Mouse (Mus musculus): ENCODE results near the gene Slc25a20. TPM values are rescaled to one million over a fixed set of nuclear protein-coding genes. Genes with fewer than 3 reads are reported as not detected.

The Slc25a20 gene
- polyA plus RNA-seq, 1 experiment from 2014 or later, result 57.1 TPM

Small RNAs within 50 kb of the gene (microRNA-seq; reads per million reads assigned to microRNA genes)
- gene Gm26298, result not detected

Other genes with a start within 250 kb of the Slc25a20 start
- gene Ccdc36, start 233.6 kb upstream of the Slc25a20 start, polyA plus RNA-seq (2016; fragmentation: Nextera tagmentation; extraction: Ambion mirVana), result 1.0 and 1.5 TPM in 2 replicates
- not detected in 2 replicates for gene BC048562, start 225.6 kb upstream of the Slc25a20 start, polyA plus RNA-seq (2016; fragmentation: Nextera tagmentation; extraction: Ambion mirVana)
- 39.1 and 39.2 TPM in 2 replicates for gene Ccdc71, start 201.6 kb upstream of the Slc25a20 start, polyA plus RNA-seq (2016; fragmentation: Nextera tagmentation; extraction: Ambion mirVana)
- gene Klhdc8b, start 200.5 kb upstream of the Slc25a20 start, polyA plus RNA-seq (2016; fragmentation: Nextera tagmentation; extraction: Ambion mirVana), result 96.5 and 99.1 TPM in 2 replicates
- gene Lamb2, start 182.4 kb upstream of the Slc25a20 start, polyA plus RNA-seq (2016; fragmentation: Nextera tagmentation; extraction: Ambion mirVana), result 67.2 and 68.6 TPM in 2 replicates
- gene Usp19, start 171.5 kb upstream of the Slc25a20 start, polyA plus RNA-seq (2016; fragmentation: Nextera tagmentation; extraction: Ambion mirVana), result 78.0 and 84.2 TPM in 2 replicates
- 70.1 and 73.1 TPM in 2 replicates for gene Qars, start 154.4 kb upstream of the Slc25a20 start, polyA plus RNA-seq (2016; fragmentation: Nextera tagmentation; extraction: Ambion mirVana)
- 108 and 115 TPM in 2 replicates for gene Qrich1, start 145.3 kb upstream of the Slc25a20 start, polyA plus RNA-seq (2016; fragmentation: Nextera tagmentation; extraction: Ambion mirVana)
- 105 and 115 TPM in 2 replicates for gene Impdh2, start 101.8 kb upstream of the Slc25a20 start, polyA plus RNA-seq (2016; fragmentation: Nextera tagmentation; extraction: Ambion mirVana)
- 49.9 and 55.5 TPM in 2 replicates for gene Ndufaf3, start 94.7 kb upstream of the Slc25a20 start, polyA plus RNA-seq (2016; fragmentation: Nextera tagmentation; extraction: Ambion mirVana)
- 89.4 and 91.4 TPM in 2 replicates for gene Dalrd3, start 92.2 kb upstream of the Slc25a20 start, polyA plus RNA-seq (2016; fragmentation: Nextera tagmentation; extraction: Ambion mirVana)
- gene Wdr6, start 83.3 kb upstream of the Slc25a20 start, polyA plus RNA-seq (2016; fragmentation: Nextera tagmentation; extraction: Ambion mirVana), result 79.4 and 80.8 TPM in 2 replicates
- 18.9 and 21.2 TPM in 2 replicates for gene P4htm, start 64.4 kb upstream of the Slc25a20 start, polyA plus RNA-seq (2016; fragmentation: Nextera tagmentation; extraction: Ambion mirVana)
- gene Arih2, start 12.7 kb upstream of the Slc25a20 start, polyA plus RNA-seq (2016; fragmentation: Nextera tagmentation; extraction: Ambion mirVana), result 49.1 and 49.7 TPM in 2 replicates
- 41.8 and 44.0 TPM in 2 replicates for gene Prkar2a, start 27.2 kb downstream of the Slc25a20 start, polyA plus RNA-seq (2016; fragmentation: Nextera tagmentation; extraction: Ambion mirVana)
- gene Ip6k2, start 121.7 kb downstream of the Slc25a20 start, polyA plus RNA-seq (2016; fragmentation: Nextera tagmentation; extraction: Ambion mirVana), result 45.1 and 47.7 TPM in 2 replicates
- gene Nckipsd, start 146.3 kb downstream of the Slc25a20 start, polyA plus RNA-seq (2016; fragmentation: Nextera tagmentation; extraction: Ambion mirVana), result 8.9 and 9.2 TPM in 2 replicates
- gene Celsr3, start 164.2 kb downstream of the Slc25a20 start, polyA plus RNA-seq (2016; fragmentation: Nextera tagmentation; extraction: Ambion mirVana), result 0.08 and 0.09 TPM in 2 replicates
- gene Slc26a6, start 191.2 kb downstream of the Slc25a20 start, polyA plus RNA-seq (2016; fragmentation: Nextera tagmentation; extraction: Ambion mirVana), result 6.0 and 8.0 TPM in 2 replicates

All from heart, embryonic 12.5 days (tissue).